Mouse (Mus musculus): ENCODE results near the gene Grid2ip.

Grid2ip gene

GRCm38 (mm10) chr5:143356017-143356416 lies 1.1 kb upstream of the Grid2ip start:
- peaks cover 35% of the 10 kb centered on the region for H3K27me3 ChIP-seq (ENCODE audit: insufficient read depth, low read length)
- TF ChIP-seq POU5F1 (IDR thresholded peaks at IDR 0.05; ENCODE audit: borderline replicate concordance, low read length) (no peak), CTCF (conservative IDR thresholded peaks at IDR 0.05; ENCODE audit: low read length) (no peak), NANOG (IDR thresholded peaks at IDR 0.05; ENCODE audit: borderline replicate concordance, low read length) (no peak)
- peaks cover 34% of the 10 kb centered on the region for H3K4me1 ChIP-seq (replicated peaks; ENCODE audit: low read depth, low read length)

GRCm38 (mm10) chr5:143357564-143357963 lies 426 bp downstream of the Grid2ip start:
- no peak for TF ChIP-seq POU5F1 (IDR thresholded peaks at IDR 0.05; ENCODE audit: borderline replicate concordance, low read length)
- no peak for TF ChIP-seq NANOG (IDR thresholded peaks at IDR 0.05; ENCODE audit: borderline replicate concordance, low read length)
- TF ChIP-seq CTCF (conservative IDR thresholded peaks at IDR 0.05; ENCODE audit: low read length): no peak

More at GRCm38 (mm10) chr5:143356017-143356416, 1.1 kb upstream of the Grid2ip start:
- no peaks in the 10 kb centered on the region for H3K36me3 ChIP-seq (ENCODE audit: insufficient read depth, low read length)
- H3K9me3 ChIP-seq (ENCODE audit: low read length): peaks cover 2% of the 10 kb centered on the region
- H3K4me3 ChIP-seq (replicated peaks; ENCODE audit: low read length): no peak overlapping the region

GRCm38 (mm10) chr5:143359263-143359662 lies 2.1 kb downstream of the Grid2ip start:
- TF ChIP-seq POU5F1 (IDR thresholded peaks at IDR 0.05; ENCODE audit: borderline replicate concordance, low read length) (no peak), CTCF (conservative IDR thresholded peaks at IDR 0.05; ENCODE audit: low read length) (peak; percentile 29; the same call in 1 of the 2 replicates)
- Histone ChIP-seq H3K9me3 (ENCODE audit: low read length) (peaks cover 4% of the 10 kb centered on the region; the same call in 1 of the 2 replicates), H3K27me3 (ENCODE audit: insufficient read depth, low read length) (peaks cover 51% of the 10 kb centered on the region), H3K36me3 (ENCODE audit: insufficient read depth, low read length) (no peaks in the 10 kb centered on the region), H3K4me1 (replicated peaks; ENCODE audit: low read depth, low read length) (peaks cover 44% of the 10 kb centered on the region), H3K4me3 (replicated peaks; ENCODE audit: low read length) (no peak overlapping the region)

More at GRCm38 (mm10) chr5:143357564-143357963, 426 bp downstream of the Grid2ip start:
- Histone ChIP-seq H3K36me3 (ENCODE audit: insufficient read depth, low read length) (no peaks in the 10 kb centered on the region), H3K27me3 (ENCODE audit: insufficient read depth, low read length) (peaks cover 46% of the 10 kb centered on the region), H3K9me3 (ENCODE audit: low read length) (peaks cover 3% of the 10 kb centered on the region), H3K4me1 (replicated peaks; ENCODE audit: low read depth, low read length) (peaks cover 34% of the 10 kb centered on the region), H3K4me3 (replicated peaks; ENCODE audit: low read length) (peak overlapping the region; percentile 73)

- TF ChIP-seq POU5F1 (IDR thresholded peaks at IDR 0.05; ENCODE audit: borderline replicate concordance, low read length) (no peak), NANOG (IDR thresholded peaks at IDR 0.05; ENCODE audit: borderline replicate concordance, low read length) (no peak), CTCF (conservative IDR thresholded peaks at IDR 0.05; ENCODE audit: low read length) (peak; percentile 98)
- Histone ChIP-seq H3K9me3 (ENCODE audit: low read length) (peaks cover 4% of the 10 kb centered on the region; the same call in 1 of the 2 replicates), H3K36me3 (ENCODE audit: insufficient read depth, low read length) (no peaks in the 10 kb centered on the region), H3K4me1 (replicated peaks; ENCODE audit: low read depth, low read length) (peaks cover 49% of the 10 kb centered on the region), H3K4me3 (replicated peaks; ENCODE audit: low read length) (no peak overlapping the region), H3K27me3 (ENCODE audit: insufficient read depth, low read length) (peaks cover 54% of the 10 kb centered on the region)
These were observed 2.9 kb downstream of the Grid2ip start for GRCm38 (mm10) chr5:143360000-143360399.

- Histone ChIP-seq H3K27me3 (ENCODE audit: insufficient read depth, low read length) (peaks cover 63% of the 10 kb centered on the region), H3K9me3 (ENCODE audit: low read length) (peaks cover 4% of the 10 kb centered on the region), H3K4me1 (replicated peaks; ENCODE audit: low read depth, low read length) (peaks cover 43% of the 10 kb centered on the region), H3K4me3 (replicated peaks; ENCODE audit: low read length) (no peak overlapping the region), H3K36me3 (ENCODE audit: insufficient read depth, low read length) (no peaks in the 10 kb centered on the region)
- TF ChIP-seq POU5F1 (IDR thresholded peaks at IDR 0.05; ENCODE audit: borderline replicate concordance, low read length): no peak
- no peak for TF ChIP-seq NANOG (IDR thresholded peaks at IDR 0.05; ENCODE audit: borderline replicate concordance, low read length)
- no peak for TF ChIP-seq CTCF (conservative IDR thresholded peaks at IDR 0.05; ENCODE audit: low read length)
These were observed 4.3 kb downstream of the Grid2ip start for GRCm38 (mm10) chr5:143361428-143361827.

- Histone ChIP-seq H3K36me3 (ENCODE audit: insufficient read depth, low read length) (no peaks in the 10 kb centered on the region), H3K4me1 (replicated peaks; ENCODE audit: low read depth, low read length) (peaks cover 24% of the 10 kb centered on the region)
These were observed 6.8 kb downstream of the Grid2ip start for GRCm38 (mm10) chr5:143363678-143364615.

GRCm38 (mm10) chr5:143367931-143368330 lies 10.8 kb downstream of the Grid2ip start:
- Histone ChIP-seq H3K4me3 (replicated peaks; ENCODE audit: low read length) (no peak overlapping the region), H3K27me3 (ENCODE audit: insufficient read depth, low read length) (peaks cover 93% of the 10 kb centered on the region), H3K9me3 (ENCODE audit: low read length) (no peaks in the 10 kb centered on the region; the same call in 1 of the 2 replicates), H3K4me1 (replicated peaks; ENCODE audit: low read depth, low read length) (peaks cover 26% of the 10 kb centered on the region), H3K36me3 (ENCODE audit: insufficient read depth, low read length) (no peaks in the 10 kb centered on the region)
- TF ChIP-seq CTCF (conservative IDR thresholded peaks at IDR 0.05; ENCODE audit: low read length): no peak
- TF ChIP-seq POU5F1 (IDR thresholded peaks at IDR 0.05; ENCODE audit: borderline replicate concordance, low read length): no peak

More at GRCm38 (mm10) chr5:143363678-143364615, 6.8 kb downstream of the Grid2ip start:
- peak overlapping the region; percentile 64 for H3K4me3 ChIP-seq (replicated peaks; ENCODE audit: low read length)
- no peak for TF ChIP-seq NANOG (IDR thresholded peaks at IDR 0.05; ENCODE audit: borderline replicate concordance, low read length)
- peaks cover 67% of the 10 kb centered on the region for H3K27me3 ChIP-seq (ENCODE audit: insufficient read depth, low read length)
- peaks cover 4% of the 10 kb centered on the region for H3K9me3 ChIP-seq (ENCODE audit: low read length)

GRCm38 (mm10) chr5:143369611-143370255 lies 12.6 kb downstream of the Grid2ip start:
- Histone ChIP-seq H3K36me3 (ENCODE audit: insufficient read depth, low read length) (no peaks in the 10 kb centered on the region), H3K4me1 (replicated peaks; ENCODE audit: low read depth, low read length) (peaks cover 15% of the 10 kb centered on the region), H3K27me3 (ENCODE audit: insufficient read depth, low read length) (peaks cover 93% of the 10 kb centered on the region), H3K4me3 (replicated peaks; ENCODE audit: low read length) (peak overlapping the region; percentile 85), H3K9me3 (ENCODE audit: low read length) (no peaks in the 10 kb centered on the region; the same call in 1 of the 2 replicates)
- no peak for TF ChIP-seq NANOG (IDR thresholded peaks at IDR 0.05; ENCODE audit: borderline replicate concordance, low read length)
- no peak for TF ChIP-seq POU5F1 (IDR thresholded peaks at IDR 0.05; ENCODE audit: borderline replicate concordance, low read length)
- TF ChIP-seq CTCF (conservative IDR thresholded peaks at IDR 0.05; ENCODE audit: low read length): no peak
